Mouse (Mus musculus) cerebellum, postnatal 4 days (tissue): ENCODE data around the gene Dcaf8.

ENCODE experiments used
- DNase-seq, 2 experiments: peaks; one replicate each; pipeline ENCODE4 v3.0.0; 2022; ENCODE audit warnings: low spot score in 2 of 2, mixed read lengths in 1 of 2

Gene Dcaf8

GRCm38 (mm10) chr1:172148279-172148954, 533 bp downstream of the Dcaf8 start:
- peak in 1 of 2 experiments; percentile 14 for DNase-seq

GRCm38 (mm10) chr1:172148955-172149815, 1.3 kb downstream of the Dcaf8 start:
- no peak for DNase-seq

GRCm38 (mm10) chr1:172154536-172154935, 6.7 kb downstream of the Dcaf8 start:
- no peak for DNase-seq

DNA sequence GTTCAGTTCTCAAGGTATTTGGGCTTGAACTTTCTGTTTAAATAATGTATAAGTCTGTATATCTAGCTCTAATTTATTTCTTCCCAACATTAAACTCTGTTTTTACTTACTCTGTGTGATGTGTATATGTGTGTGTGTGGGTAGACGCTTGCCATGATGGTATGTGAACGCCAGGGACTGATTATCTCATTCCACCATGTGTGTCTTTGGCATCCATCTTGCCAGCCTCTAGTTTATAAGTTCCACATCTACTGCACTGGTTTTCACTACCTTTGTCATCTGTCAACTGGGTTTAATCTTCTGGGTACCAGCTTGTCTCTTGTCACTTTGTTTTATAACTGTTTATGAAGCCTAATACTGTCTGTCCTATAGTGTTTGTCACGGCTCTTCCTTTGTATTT, 7.6 kb downstream of the Dcaf8 start:
- no peak for DNase-seq

DNA sequence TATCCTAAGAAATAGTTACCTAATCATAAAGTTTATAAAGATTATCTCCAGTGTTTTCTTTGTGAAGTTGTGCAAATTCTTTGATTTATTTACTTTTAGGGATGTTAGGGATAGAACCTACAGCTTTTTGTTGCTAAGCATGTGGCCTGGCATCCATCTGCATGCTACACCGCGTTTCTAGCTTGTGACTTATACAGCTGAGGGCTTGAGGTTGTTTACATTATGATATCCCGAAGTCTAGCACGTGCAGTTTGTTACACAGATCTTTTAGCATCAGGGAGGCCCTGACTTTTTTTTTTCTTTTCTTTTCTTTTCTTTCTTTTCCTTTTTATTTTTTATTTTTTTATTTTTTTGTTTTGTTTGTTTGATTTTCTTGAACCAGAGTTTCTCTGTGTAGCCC, 12.1 kb downstream of the Dcaf8 start:
- DNase-seq = no peak

DNA sequence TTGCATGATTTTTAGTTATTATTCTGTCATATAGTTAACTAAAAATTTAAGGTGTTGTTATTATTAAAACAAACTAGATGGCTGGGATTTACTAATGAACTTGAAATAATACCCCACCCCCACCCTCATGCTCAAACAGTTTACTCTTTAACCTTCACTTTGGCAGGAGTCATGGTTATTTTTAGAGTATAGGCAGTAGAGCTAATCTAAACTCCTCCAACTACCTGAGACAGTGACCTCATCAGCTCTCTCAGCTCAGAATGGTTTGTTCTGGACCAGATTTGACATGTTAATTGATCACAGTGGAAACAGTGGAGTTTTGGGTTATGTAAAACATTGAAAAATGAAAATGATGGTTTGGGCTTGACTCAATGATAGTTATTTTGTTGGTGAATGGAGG, 12.6 kb downstream of the Dcaf8 start:
- DNase-seq = no peak

DNA sequence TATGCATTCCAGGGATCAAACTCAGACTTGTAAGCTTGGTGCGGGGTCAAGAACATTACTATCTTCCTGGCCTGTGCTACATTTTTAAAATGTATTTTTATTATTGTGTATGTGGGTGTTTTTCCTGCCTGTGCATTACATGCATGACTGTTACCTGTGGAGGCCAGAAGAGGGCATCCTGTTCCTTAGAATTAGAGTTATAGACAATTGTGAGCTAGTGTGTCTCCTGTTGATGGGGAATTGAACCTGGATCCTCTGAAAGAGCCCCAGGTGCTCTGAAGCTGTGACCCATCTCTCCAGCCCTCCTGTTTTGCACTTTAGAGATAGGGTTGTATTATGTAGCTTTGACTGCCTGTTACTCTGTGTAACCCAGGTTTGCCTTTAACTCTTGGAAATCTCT, 14.1 kb downstream of the Dcaf8 start:
- no peak for DNase-seq

DNA sequence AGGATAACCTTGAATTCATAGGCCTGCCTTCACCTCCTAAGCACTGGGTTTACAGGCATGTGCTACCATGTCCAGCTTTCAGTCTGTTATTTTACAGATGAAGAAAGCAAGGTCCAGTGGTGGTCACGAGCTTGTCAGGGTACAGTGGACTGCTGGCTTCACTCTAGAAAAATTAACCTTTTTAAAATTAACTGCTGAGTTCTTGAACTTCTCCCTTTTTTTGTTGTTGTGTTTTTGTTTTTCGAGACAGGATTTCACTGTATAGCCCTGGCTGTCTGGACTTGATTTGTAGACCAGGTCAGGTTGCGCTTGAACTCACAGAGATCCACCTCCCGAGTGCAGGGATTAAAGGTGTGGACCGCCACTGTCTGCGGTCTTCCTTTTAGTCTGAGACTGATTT, 15.1 kb downstream of the Dcaf8 start:
- no peak for DNase-seq

DNA sequence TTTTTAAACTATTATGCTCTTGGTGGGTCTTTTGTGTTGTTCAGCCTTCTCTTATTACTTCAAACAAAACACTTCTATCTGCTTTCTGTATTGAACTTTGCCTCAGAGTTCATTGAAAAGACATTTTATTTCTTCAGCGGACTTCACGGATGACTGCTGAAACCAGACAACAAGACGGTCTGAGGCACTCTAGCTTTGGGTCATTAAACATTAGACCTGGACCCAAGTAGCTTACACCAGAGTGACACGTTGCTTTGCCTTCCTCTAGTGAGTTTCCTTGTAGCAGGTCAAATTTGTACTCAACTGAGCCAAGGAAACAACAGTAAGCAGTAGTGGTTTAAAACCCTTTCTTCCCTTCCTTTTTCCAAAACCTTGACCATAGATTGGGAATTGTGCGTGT, 20.0 kb downstream of the Dcaf8 start:
- DNase-seq = no peak

DNA sequence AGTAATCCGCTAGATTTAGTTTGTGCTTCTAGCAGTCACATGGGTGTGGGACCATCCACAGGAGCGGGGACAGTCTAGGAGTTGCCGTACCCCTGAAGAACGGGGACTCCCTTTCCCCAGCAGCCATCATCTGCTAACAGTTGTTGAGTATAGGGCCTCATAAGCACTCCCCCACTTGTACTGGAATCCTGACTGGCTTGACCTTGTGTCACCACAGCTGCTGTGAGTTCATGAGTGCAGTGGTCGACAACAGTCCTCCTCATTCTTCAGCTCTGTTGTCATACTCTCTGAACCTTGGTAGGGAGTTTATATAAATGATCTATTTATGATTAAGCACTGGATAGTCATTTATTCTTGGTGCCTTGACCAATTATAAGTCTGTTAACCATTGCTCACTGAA, 21.9 kb downstream of the Dcaf8 start:
- no peak for DNase-seq

DNA sequence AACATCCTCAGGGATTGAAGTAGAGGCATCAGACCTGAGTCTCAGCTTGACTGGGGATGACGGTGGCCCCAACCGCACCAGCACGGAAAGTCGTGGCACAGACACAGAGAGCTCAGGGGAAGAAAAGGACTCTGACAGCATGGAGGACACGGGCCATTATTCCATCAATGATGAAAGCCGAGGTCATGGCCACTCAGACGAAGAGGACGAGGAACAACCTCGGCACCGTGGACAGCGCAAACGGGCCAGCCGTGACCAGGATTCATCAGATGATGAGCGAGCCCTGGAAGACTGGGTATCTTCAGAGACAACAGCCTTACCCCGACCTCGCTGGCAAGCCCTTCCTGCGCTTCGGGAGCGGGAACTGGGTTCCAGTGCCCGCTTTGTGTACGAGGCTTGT, 24.5 kb downstream of the Dcaf8 start:
- no peak for DNase-seq

GRCm38 (mm10) chr1:172173181-172173580, 25.3 kb downstream of the Dcaf8 start:
- DNase-seq = no peak

GRCm38 (mm10) chr1:172177791-172178190, 29.9 kb downstream of the Dcaf8 start:
- DNase-seq = no peak

GRCm38 (mm10) chr1:172179102-172179501, 31.2 kb downstream of the Dcaf8 start:
- no peak for DNase-seq

DNA sequence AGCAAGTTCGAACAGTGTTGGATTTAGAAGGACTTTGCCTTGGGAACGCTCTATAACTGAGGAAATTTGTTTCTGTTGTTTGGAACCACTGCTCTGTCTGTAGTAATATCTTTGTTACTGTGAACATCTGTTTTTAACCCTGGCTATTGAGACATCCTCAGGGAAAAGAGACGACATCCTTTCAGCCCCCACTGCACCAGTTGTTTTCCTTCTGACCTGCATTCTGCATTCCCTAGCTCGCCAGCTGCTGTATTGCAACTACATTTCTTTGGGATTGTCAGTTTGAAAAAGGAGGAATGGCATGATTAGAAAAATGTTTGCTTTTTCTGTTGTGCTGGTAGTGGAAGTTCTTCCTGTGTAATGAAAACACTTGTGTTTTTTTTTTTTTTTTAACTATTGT, 33.0 kb downstream of the Dcaf8 start:
- DNase-seq = no peak

DNA sequence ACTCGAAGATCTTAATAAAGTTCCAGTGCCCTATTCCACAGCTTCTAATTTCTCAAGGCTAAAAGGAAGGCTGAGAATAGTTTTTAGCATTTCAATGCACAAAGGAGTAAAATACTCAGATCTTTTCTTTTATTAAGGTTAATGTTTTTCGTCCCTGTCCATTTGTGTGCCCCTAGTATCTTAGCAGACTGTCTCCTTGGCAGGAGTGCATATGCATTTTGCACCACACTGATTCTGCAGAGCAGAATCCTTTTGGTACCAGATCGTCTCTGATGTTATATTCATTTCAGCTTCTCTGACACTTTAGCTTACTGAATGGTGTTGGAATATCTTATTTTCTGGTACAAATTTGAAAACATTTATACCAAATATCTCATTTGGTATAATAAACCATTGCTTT, 33.9 kb downstream of the Dcaf8 start:
- DNase-seq = no peak

DNA sequence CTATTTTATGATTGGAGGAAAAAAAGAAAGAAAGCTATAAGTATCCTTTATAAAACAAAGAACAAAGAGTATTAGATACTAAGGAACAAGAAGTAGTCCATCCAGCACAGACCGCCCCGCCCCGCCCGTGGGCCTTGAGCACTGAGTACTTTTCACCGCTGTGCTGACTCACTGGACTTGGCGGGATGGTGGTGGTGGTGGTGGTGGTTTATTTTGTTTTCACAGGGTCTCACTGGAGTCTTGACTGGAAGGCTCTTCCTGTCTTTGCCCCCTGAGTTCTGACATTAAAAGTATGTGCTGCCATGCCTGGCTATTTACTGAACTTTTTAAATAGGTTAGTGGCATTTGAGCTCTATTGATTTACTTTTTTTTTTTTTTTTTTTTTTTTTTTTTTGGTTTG, 35.2 kb downstream of the Dcaf8 start:
- DNase-seq = no peak

DNA sequence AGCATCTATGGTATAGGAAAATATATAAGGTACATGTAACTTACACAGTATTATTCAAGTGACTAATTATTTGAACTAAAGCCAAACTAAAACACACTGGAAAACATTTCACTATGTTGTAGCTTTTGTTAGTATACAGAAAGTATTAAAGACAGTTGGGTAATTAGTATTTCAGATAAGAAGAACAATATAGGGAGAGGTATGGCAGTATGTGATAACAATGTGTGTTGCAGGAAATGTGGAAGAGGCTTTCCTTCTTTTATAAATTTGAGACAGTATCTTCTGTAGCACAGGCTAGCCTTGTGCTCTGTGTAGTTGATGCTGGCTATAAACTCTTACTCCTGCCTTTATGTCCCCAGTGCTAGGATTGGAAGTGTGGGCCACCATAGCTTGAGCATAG, 36.0 kb downstream of the Dcaf8 start:
- DNase-seq = no peak

- no peak for DNase-seq
These were observed 38.8 kb downstream of the Dcaf8 start for GRCm38 (mm10) chr1:172186401-172187289.

DNA sequence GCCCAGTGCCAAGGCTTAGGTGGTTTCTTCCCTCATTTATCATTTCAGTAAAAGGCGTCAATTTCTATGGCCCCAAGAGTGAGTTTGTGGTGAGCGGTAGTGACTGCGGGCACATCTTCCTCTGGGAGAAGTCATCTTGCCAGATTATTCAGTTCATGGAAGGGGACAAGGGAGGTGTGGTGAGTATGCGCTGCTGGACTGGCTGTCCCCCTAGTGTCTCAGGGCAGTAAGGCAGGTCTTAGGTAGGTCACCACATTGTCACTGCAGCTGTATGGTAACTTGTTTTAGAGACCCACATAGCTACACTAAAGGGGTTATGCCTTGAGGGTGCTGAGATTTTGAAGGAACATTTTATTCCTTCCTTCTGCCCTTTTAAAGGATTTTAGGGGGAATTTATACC, 41.0 kb downstream of the Dcaf8 start:
- DNase-seq = no peak

DNA sequence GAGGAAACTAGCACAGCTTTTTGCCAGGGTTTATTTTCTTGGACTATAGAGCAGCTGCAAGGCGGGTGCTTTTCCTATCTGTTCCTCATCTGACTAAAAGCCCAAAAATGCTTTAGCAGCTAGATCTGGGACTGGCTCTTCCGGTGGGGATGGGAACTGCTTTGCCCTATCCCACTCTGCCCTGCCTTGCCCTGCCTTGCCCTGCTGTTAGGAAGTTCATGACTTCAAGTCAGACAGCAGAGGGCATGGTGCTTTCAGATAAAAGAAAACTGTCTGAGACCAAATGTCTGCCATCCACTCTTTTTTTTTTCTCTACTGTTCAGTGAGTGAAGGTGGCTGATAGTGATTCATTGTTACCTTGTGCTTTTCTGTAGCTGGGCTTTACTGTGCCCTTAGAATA, 43.7 kb downstream of the Dcaf8 start:
- DNase-seq = no peak

DNA sequence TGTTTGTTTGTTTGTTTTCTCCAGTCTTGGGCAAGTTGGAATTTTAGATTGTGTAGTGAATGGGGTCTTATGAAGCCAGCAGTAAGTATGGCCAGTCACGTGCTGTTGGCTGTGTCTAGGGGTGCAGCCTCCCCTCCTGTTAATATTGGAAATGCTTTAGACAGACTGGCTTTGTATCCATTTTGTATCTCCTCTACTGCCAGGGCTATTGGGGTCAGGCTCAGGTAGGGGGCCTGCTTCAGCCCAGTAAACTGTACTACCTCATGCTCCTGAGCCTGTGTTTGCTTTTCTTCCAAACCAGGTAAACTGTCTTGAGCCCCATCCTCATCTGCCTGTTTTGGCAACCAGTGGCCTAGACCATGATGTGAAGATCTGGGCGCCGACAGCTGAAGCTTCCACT, 44.3 kb downstream of the Dcaf8 start:
- no peak for DNase-seq
